Mouse (Mus musculus): ENCODE data around the gene Gm281. TPM values are rescaled to one million over a fixed set of nuclear protein-coding genes. Genes with fewer than 3 reads are reported as not detected.
A peak's percentile ranks its signal among the peaks of the same experiment; 100 is the strongest.
"Not testable (repeated sequence)": the region's sequence is repeated elsewhere in the genome, so short reads cannot be mapped to it uniquely, and the experiment has no call there.

Gene Gm281
- total RNA-seq (2021), result not detected
- long read RNA-seq, experiment 1, result 0 reads
- long read RNA-seq, experiment 2, result 0 reads

DNA sequence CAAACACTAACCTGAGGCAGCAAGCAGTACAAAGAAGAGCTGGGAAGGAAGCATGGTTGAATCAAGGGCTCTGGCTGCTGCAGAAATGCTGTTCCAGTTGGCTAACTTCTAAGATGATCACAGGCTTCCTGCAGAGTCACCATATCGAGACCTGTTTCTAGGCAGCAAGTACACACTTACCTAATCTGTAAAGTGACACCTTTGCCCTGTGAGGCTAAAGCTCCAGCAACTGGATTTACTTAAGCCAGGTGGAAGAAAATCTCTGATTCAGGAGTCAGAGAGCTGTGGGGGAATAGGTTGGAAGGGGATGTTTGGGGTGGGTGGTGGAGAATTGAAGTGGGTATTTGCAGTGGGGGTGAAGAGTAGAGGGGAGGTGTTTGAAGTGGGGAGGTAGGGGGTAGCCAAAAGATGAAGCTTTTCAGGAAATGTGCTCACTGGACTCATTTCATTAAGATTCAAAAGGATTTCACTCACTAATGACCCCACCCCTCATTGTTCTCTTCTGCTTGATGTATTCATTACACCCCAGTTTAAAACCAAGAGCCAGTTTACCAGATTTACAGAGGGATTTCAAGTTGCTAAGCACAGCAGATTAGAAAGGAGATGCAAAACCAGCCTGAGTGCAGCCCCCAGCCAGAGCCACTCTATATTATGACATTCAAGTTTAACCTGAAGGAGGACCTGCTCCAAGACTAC lies at the start of gene Gm281:
TSS of gene Gm281 (minus strand) at position 92 of the 696 bp plus-strand sequence.
- no peak for DNase-seq (ENCODE audit: low spot score in 2 of 2)

DNA sequence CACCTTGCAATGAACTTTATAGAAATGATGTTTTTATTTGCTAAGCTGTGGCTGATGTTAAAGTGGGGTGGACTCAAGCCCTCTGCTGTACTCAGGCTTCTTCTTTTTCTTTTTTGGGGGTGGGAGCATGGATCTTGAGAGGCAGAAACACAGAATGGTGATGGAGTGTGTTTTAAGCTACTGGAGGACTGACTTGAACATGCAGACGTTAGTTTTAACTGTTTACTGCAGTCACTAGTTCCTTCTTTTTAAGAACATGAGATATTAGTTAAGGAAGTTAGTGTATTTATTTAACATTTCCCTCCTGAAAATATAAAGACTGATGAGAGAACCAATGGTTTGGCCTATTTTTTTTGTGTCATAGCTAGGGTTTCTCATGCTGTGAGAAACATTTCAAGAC lies 49.2 kb upstream of the Gm281 start:
- DNase-seq (ENCODE audit: low spot score in 2 of 2), result no peak

DNA sequence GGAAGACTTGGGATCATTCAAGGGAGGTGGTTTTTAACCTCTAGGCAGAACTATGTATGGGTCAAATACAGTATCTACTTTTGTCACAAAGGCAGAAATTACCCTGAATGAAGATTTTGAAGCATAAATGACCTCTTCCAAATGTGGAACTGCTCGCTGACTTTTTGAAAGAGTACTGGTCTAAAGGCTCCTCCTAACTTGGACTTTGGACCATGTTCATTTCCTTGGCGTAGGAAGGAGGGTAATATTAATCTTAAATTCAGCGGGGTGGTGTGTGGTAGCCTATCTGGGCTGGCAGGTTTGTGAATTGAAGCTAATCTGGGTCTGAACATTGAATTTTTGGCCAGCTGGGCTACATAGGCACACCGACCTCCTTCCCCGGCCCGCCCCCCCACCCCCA lies 48.2 kb upstream of the Gm281 start:
- no peak for DNase-seq (ENCODE audit: low spot score in 2 of 2)

DNA sequence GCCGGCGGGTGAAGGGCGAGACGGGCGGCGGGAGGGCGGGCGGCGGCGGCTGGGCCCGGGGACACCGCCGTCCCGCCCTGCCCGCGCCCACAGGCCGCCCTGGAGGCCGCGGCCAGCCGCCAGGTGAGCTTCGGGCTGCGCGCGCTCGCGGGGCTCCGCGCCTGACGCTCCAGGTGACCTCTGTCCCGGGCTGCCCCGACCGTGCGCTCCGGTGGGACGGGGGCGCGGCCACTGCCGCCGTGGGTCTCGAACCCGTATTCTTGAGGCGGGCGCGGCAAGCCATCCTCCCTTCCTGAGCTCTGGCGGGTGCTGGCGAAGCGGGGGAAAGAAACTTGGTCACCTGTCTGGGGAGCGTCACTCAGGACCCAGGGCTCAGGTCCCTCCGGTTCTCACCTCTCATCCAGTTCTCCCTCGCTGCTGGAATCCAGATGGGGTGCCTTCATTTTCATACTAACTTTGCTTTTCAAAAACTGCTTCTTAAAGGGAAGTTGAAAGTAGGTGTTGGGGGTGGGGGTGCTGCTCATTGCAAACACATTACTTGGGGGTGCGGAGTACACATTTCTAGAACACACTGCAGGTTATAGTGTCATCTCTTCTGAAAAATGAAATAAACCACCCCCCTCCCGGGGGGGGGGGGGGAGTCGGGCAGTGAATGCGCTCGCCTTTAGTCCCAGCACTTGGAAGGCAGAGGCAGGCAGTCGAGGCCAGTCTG lies 47.3 kb upstream of the Gm281 start, which contains the start of the genes Atxn7 and Thoc7:
TSS of gene Atxn7 (plus strand) at position 40 of the 712 bp plus-strand sequence.
TSS of gene Thoc7 (minus strand) at position 452 of the 712 bp plus-strand sequence.
- DNase-seq (ENCODE audit: low spot score in 2 of 2), result peak; percentile 51 to 60

DNA sequence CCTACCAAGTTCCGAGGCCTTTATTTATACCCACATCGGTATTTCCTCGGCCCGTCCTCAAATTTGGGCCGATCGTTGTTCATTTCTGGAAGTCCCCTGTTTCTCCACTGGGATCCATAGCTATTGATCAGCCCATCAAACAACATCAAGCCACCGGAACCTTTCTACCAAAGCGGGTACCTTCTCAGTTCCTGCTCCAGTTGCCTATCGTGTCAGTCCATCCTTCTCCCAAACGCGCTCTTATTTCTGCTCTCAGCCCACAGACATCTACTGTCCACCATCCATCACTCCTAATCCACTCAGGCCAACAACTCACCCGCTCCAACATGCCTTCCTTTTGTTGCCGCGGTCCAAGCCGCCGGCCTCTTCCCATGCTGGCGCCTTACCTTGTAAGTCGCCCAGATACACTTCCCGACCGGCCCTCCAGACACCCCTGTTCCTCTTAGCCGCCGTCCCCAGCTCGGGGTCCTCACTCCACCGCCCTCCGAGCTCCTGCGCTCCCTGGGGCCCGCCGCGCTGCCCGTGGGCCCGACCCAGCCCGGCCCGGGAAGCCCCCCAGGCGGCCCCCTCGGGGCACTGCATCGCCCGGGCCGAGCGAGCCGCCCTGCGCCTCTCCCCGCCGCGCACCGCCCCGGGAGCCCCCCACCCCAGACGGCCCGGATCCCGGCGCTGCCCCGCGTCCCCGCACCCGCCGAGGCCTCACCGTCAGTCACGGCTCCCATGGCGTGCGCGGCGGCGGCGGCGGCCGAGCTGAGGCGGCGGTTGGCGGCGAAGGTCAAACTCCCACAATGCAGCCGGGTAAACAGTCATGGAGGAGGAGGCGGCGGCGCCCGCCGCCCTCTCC lies 46.4 kb upstream of the Gm281 start:
- peak; percentile 67 to 72 for DNase-seq (ENCODE audit: low spot score in 2 of 2)

DNA sequence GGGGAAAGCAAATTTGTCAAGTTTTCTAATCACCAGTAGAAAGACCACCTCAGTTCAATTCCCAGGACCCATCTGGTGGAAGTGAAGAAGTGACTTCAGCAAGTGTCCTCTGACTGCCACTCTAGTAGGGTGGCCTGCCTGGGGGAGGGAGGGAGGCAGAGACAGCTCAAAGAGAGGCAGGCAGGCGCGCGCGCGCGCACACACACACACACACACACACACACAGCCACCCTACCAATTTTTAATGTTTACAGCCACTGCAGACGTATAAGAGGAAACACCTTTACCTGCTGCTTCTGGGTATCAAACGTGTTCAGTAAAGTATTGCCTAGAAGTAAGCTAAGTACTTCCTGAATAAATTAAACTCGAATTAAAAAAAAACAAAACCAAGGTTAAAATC lies 45.8 kb upstream of the Gm281 start:
- no peak for DNase-seq (ENCODE audit: low spot score in 2 of 2)

DNA sequence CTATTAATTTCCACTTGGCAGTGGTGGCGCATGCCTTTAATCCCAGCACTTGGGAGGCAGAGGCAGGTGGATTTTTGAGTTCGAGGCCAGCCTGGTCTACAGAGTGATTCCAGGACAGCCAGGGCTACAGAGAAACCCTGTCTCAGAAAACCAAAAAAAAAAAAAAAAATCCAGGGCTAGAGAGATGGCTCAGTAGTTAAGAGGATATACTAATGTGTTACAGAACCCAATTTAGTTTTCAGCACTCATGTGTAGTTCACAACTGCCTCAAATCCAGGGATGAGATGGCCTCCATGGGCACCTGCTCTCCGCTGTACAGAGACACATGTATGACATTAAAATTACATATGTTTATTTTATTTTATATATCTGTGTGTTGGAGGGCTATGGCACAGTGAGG lies 37.9 kb upstream of the Gm281 start:
- not testable (repeated sequence) for DNase-seq (ENCODE audit: low spot score in 2 of 2)

DNA sequence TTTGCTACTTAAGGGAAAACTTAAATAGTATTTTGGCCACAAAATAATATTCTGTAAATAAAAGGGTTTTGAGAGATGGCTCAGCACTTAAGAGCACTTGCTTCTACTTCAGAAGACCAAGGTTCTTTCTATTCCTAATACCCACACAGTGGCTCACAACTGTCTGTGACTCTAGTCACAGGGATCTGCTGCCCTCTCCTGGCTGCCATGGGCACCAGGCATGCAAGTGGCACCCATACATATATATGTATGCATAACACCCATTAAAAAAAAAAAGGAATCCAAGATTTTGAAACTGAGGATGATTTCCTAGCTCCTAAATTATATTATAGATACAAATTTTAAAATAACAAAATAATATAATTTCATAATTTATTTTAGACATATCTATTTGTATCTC lies 36.1 kb upstream of the Gm281 start:
- DNase-seq (ENCODE audit: low spot score in 2 of 2), result peak in 1 of 2 experiments; percentile 35

DNA sequence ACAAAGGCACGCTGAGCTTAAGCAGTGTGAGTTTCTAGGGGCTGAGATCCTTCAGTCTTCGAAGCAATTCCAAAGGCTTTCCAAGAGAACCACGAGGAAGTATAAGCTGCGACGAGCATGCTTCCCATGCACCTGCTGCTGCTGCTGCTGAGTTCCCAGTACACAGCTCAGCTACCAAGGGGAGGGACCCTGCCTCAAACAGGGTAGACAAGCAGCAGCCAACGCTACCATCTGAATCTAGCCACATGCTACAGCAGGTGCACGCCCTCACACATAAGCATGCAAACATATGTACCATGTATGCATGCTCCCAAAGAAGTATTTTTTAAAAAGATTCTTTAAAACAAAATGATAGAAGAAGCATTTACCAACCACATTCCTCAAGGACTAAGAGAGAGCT lies 34.1 kb upstream of the Gm281 start:
- DNase-seq (ENCODE audit: low spot score in 2 of 2), result no peak

DNA sequence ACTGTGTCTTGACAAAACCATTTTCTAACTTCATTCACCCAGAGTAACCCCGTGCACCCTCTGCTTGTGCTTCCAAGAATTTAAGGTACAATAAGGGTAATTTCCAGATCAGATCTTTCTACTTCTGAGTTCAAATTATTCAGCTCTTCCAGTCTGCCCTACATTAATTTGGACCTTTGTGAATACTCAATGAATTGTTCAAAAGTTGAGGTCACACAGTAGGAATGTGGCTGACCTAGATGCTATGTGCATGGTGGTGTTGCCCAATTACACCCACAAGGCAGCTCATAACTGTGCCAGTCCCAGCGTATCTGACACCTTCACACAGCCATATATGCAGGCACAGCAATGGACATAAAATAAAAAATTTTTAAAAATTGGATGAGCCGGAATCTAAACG lies 30.4 kb upstream of the Gm281 start:
- DNase-seq (ENCODE audit: low spot score in 2 of 2), result no peak

DNA sequence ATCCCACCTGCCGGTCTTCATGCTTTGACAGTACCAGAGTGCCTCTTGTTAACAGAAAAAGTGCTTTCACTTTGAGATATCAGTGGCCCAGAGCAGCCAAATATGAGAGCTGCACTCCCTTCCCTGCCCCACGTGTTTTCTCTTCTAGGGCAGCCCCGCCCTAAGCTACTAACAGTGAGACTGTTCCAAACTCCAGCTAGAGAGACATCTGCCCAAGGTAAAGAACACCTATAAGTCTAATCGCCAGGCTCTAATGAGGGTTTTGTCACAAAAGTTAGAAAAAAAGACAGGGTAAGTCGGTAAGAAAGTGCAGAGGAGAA lies 19.7 kb upstream of the Gm281 start:
- DNase-seq (ENCODE audit: low spot score in 2 of 2), result no peak

DNA sequence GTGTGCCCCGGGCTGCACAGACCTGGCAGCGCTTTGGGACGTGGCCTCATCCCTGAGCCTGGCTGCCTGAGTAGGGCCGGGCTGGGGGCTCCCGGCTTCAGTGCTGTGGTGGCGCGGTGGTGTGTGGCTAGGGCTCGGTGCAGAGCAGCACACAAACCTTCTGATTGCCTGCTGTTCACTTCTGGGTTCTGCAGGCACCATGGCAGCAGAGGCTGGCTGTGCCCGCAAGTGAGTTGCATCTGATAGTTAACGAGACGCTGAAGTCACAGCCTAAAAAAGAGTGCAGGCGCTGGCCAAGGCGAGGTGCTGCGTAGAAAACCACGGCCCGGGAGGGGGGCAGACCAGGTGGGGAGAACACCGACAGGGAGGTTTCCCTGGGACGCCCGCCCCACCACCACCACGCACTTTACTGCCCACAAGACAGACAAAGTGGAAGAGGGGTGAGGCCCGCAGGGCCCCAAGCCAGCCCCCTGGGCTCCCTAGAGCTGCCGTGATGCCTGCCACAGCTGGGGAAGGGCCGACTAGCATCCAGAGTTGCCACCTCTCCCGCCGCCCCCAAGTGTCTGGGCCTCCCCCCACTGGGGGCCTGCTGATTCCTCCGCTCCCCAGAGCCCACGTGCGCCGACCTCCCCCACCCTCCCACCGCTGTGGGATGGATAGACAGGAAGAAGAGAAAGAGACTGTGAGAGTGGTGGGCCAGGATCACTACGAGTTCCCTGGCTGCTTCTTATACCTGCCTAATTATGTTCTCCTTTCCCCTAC lies 19.2 kb upstream of the Gm281 start:
- DNase-seq (ENCODE audit: low spot score in 2 of 2), result no peak

DNA sequence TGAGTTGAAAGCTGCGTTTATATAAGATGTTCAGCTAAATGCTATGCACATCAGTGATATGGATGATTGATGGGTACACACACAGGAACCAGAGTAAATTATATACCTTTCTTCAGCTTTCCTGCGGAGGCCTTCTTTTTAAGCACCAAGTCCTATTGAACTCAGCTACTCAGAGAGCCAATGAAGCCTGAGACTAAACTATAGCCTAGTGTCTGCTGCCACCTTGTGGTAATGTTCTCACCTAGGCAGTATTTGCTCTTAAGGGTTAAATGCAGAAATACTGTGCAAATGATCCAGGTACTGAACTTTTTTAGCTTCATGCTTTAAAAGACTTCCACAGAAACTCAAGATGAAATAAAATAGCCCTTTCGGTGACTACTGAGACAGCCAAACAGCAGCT lies 3.4 kb upstream of the Gm281 start:
- DNase-seq (ENCODE audit: low spot score in 2 of 2), result peak; percentile 22 to 24

DNA sequence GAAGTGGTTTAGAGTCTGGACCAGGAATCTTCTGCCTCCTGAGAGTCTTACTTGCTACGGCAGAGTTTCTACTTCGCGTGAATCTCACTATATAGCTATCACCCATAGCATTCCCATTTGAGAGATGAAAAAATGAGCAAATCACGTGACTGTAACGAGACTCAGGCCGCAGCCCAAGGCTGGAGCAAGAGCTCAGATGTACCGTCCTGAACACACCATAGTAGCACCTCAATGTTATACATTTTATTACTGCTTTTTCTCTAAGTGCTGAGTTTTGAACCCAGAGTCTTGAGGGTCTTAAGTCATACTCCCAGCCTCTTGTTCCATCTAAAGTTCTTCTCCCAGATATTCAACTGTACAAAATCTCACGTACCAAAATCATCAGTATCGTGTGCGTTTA lies 2.9 kb upstream of the Gm281 start:
- DNase-seq (ENCODE audit: low spot score in 2 of 2), result no peak

DNA sequence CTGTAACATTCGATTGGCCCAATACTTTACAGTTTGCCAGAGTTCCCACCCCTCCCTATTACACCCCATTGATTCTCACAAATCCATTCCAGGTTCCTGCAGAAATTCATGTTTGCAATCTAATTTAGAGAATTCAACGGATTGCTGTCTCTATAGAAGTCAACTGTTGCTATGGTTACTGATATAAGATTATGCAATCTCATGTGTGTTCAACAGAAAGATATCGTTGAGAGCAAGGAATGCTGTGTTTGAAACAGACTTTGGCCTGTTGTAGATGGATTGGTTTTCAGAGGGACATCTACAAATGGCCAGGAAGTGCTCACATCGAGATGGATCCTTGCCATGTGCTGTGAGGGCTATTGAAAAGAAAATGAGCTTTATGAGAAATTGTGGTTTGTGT lies 929 bp upstream of the Gm281 start:
- DNase-seq (ENCODE audit: low spot score in 2 of 2), result no peak

DNA sequence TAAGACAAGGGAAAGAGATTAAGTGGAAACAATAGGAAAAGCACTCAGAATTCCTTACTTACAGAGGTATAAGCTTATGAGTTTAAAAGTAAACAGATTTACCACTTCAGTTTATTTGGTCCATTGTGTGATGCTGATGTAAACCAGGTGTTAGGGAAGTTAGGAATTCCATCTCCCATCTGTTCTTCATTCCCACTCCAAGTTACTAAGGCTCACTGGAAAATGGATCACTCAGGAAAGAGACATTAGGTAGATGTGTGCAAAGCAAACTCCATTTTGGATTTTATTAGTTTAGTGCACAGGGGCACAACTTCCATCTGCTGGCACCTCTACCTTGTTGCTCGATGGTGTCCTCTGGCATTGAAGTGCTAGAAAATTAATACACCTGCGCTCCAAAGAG lies 4.1 kb downstream of the Gm281 start:
- no peak for DNase-seq (ENCODE audit: low spot score in 2 of 2)

DNA sequence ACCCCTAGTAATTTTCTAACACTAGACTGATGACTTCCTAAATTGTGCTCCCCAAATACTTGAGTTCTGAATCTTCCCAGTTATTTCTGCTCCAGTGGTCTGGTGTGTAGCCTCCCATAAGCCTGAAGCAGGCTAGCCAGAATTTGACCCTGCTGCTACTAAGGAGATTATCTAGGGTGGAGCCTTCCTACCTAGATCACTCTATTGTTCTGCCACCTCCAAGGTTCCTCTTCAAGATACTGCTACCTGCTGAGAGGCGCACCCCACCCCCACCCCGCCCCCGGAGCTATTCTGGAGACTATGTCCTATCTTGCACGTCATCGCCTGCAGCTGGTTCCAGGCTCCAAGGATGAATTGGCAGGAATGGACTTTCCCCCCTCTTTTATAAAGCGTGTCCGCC lies 7.1 kb downstream of the Gm281 start:
- no peak for DNase-seq (ENCODE audit: low spot score in 2 of 2)

DNA sequence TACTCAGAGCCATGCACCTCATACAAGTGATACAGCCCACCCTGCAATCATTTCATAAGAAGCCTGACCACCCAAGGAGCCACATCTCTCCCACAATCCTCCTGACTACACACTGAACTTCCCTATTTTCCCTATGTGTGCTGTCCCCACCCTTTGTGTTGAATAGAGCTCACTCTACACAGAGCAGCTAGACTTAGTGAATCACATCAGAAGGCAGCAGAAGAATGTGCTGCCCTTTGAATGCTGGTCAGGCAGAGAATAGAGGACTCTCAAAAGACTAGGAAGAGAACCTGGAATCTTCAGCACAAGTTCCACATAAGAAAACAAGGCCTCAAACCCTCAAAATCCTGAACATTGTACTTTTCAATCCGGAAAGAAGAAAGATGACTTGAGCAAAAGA lies 7.8 kb downstream of the Gm281 start:
- DNase-seq (ENCODE audit: low spot score in 2 of 2), result no peak

DNA sequence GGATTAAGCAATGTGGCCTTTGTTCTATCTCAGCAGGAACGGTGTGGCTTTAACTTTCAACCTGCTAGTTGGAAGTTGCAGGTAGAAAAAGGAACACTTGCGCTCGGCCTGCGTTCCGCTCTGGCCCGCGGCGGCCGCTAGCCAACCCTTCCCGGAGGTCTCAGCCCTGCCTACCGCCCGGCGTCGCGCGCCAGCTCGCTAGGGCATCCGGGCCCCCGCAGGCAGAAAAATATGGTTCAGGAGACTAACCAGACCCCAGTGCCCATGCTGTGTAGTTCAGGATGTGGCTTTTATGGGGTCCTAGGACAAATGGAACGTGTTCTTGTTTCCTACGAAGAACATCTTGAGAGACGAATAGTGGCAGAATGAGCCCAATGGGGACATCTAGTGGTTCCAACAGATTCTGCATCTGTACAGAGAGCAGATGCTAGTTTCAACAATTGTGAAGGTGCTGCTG lies 12.6 kb downstream of the Gm281 start:
- peak; percentile 15 to 30 for DNase-seq (ENCODE audit: low spot score in 2 of 2)

DNA sequence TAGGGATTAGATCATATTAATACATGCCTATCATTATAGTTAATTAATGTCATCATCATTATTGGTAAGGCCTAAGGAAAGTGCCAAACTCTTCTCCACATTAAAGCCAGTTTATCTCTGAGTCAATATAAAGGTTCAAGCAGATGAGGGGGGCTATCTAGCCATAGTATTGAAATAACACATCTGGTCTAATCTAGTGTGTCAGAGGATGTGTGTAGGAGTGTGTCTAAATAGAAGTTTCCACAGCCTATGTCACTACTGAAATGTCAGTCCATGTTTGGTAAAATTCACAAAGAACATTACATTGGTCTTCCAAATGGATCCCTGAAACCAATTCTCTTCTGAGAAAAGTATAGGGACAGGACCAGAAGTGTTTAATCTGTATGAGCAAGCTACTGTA lies 19.1 kb downstream of the Gm281 start:
- no peak for DNase-seq (ENCODE audit: low spot score in 2 of 2)

DNA sequence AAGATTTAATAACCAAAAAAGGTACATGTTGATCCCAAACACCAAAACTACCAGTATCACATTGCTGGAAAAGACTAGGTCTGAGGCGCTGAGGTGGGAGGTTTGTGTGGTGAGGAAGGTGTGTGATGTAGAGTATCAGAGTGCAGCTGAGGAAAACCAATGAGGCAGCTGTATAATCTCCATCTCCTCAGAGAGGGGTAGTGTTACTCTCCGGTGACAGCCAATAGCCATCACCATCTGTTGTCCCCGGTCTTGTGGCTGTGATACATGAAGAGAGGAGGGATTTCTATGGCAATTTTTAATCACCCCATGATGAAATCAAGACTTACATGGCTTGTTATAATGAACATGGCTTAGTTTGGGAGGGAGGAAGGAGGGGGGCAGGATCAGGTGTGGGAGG lies 20.5 kb downstream of the Gm281 start:
- DNase-seq (ENCODE audit: low spot score in 2 of 2), result no peak

Data from adrenal gland, adult 18-20 months (tissue).